Mouse (Mus musculus) lung, adult 2 months (tissue): Measurements from ENCODE around the gene Rasal1.

ENCODE experiments used
- CTCF ChIP-seq: fragments of 200-500 bp; IDR thresholded peaks from 2 replicates; pipeline ENCODE4 v1.5.1; 2011; ENCODE audit warnings: mild to moderate bottlenecking, low read length, control low read depth; ENCODE audit not compliant: insufficient read depth
- POLR2A ChIP-seq: fragments of 200-500 bp; IDR thresholded peaks from 2 replicates; pipeline ENCODE4 v1.6.1; 2011; ENCODE audit warnings: low read depth, mild to moderate bottlenecking, control low read depth, low read length, borderline replicate concordance; ENCODE audit errors: extremely low read depth

DNA sequence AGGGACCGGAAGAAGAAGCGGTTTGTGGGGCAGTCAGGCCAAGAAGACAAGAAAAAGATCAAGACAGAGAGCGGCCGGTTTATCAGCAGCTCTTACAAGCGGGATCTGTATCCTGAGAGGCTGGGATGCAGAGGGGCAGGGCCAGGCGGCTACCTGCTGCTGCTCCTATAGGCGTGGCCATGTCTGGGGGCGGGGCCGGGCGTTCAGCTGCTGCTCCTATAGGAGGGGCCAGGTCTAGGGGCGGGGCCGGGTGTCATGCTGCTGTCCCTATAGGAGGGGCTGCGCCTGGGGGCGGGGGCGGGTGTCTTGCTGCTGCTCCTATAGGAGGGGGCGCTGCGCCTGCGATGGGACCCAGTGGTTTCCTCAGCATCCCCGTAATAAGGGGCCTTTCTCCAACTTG lies 22.2 kb upstream of the Rasal1 start:
- no peak for TF ChIP-seq CTCF
- no peak for TF ChIP-seq POLR2A
